Mouse (Mus musculus): Measurements from ENCODE around the gene Sh2b2.

GRCm38 (mm10) chr5:136230348-136231035, 15.9 kb downstream of the Sh2b2 start:
- TF ChIP-seq CTCF (IDR thresholded peaks at IDR 0.05; ENCODE audit: control insufficient read depth, insufficient read depth, low read length): no peak
- TF ChIP-seq POLR2A (IDR thresholded peaks at IDR 0.05; ENCODE audit: borderline replicate concordance, control insufficient read depth, low read depth, low read length): no peak
